Mouse (Mus musculus): ENCODE measurements around the gene A730071L15Rik. TPM values are rescaled to one million over a fixed set of nuclear protein-coding genes. Genes with fewer than 3 reads are reported as not detected.
A peak's percentile ranks its signal among the peaks of the same experiment; 100 is the strongest.

Gene A730071L15Rik
- polyA plus RNA-seq (2012; rRNA removed), result 0.09 and 0.10 TPM in 2 replicates

GRCm38 (mm10) chr11:6199410-6200086 lies at the start of gene A730071L15Rik:
Gene A730071L15Rik, plus strand, starts transcription at chr11:6200029.
- Histone ChIP-seq H3K27ac (ENCODE audit: control insufficient read depth, insufficient read depth, low read length) (peak within 1 kb of the TSS; percentile 76), H3K27me3 (ENCODE audit: control insufficient read depth, insufficient read depth, low read length) (no peaks in the 10 kb centered on the region), H3K36me3 (ENCODE audit: control insufficient read depth, insufficient read depth, low read length) (no peaks in the 10 kb centered on the region), H3K4me3 (ENCODE audit: control insufficient read depth, insufficient read depth, low read length) (peak within 1 kb of the TSS; percentile 61), H3K4me1 (replicated peaks; ENCODE audit: control insufficient read depth, insufficient read depth, low read length) (peaks cover 15% of the 10 kb centered on the region)
- WGBS, result 1% methylated on average over 35 of the region's 35 CpGs
- DNase-seq, result peak; percentile 30
- no peak for TF ChIP-seq POLR2A (IDR thresholded peaks at IDR 0.05; ENCODE audit: control insufficient read depth, extremely low read depth, insufficient read depth, low read length, poor library complexity)
- 0 out of 2 replicates have a peak, but pooled peaks have one; percentile 7 for TF ChIP-seq CTCF (IDR thresholded peaks at IDR 0.05; ENCODE audit: borderline replicate concordance, control insufficient read depth, extremely low read depth, insufficient read depth, low read length, poor library complexity)

GRCm38 (mm10) chr11:6152864-6153263 lies 47.0 kb upstream of the A730071L15Rik start:
- Histone ChIP-seq H3K4me1 (replicated peaks; ENCODE audit: control insufficient read depth, insufficient read depth, low read length) (peaks cover 29% of the 10 kb centered on the region), H3K27ac (ENCODE audit: control insufficient read depth, insufficient read depth, low read length) (peak overlapping the region; percentile 79), H3K27me3 (ENCODE audit: control insufficient read depth, insufficient read depth, low read length) (no peaks in the 10 kb centered on the region)

GRCm38 (mm10) chr11:6154211-6154701 lies 45.6 kb upstream of the A730071L15Rik start:
- H3K36me3 ChIP-seq (ENCODE audit: control insufficient read depth, insufficient read depth, low read length), result peaks cover 8% of the 10 kb centered on the region
- peak; percentile 62 for DNase-seq
- no peaks in the 10 kb centered on the region for H3K27me3 ChIP-seq (ENCODE audit: control insufficient read depth, insufficient read depth, low read length)
- no peak for TF ChIP-seq POLR2A (IDR thresholded peaks at IDR 0.05; ENCODE audit: control insufficient read depth, extremely low read depth, insufficient read depth, low read length, poor library complexity)
- no peak for TF ChIP-seq CTCF (IDR thresholded peaks at IDR 0.05; ENCODE audit: borderline replicate concordance, control insufficient read depth, extremely low read depth, insufficient read depth, low read length, poor library complexity)
- no peak overlapping the region for H3K4me3 ChIP-seq (ENCODE audit: control insufficient read depth, insufficient read depth, low read length)
- peak overlapping the region; percentile 90 for H3K27ac ChIP-seq (ENCODE audit: control insufficient read depth, insufficient read depth, low read length)
- 1% methylated on average over 3 of the region's 3 CpGs for WGBS
- H3K4me1 ChIP-seq (replicated peaks; ENCODE audit: control insufficient read depth, insufficient read depth, low read length), result peaks cover 31% of the 10 kb centered on the region

More at GRCm38 (mm10) chr11:6152864-6153263, 47.0 kb upstream of the A730071L15Rik start:
- Histone ChIP-seq H3K4me3 (ENCODE audit: control insufficient read depth, insufficient read depth, low read length) (no peak overlapping the region), H3K36me3 (ENCODE audit: control insufficient read depth, insufficient read depth, low read length) (peaks cover 11% of the 10 kb centered on the region)
- TF ChIP-seq CTCF (IDR thresholded peaks at IDR 0.05; ENCODE audit: borderline replicate concordance, control insufficient read depth, extremely low read depth, insufficient read depth, low read length, poor library complexity), result no peak
- TF ChIP-seq POLR2A (IDR thresholded peaks at IDR 0.05; ENCODE audit: control insufficient read depth, extremely low read depth, insufficient read depth, low read length, poor library complexity), result no peak
- 17% methylated on average over 4 of the region's 4 CpGs for WGBS
- DNase-seq, result peak; percentile 19

- TF ChIP-seq POLR2A (IDR thresholded peaks at IDR 0.05; ENCODE audit: control insufficient read depth, extremely low read depth, insufficient read depth, low read length, poor library complexity), result no peak
- no peak for TF ChIP-seq CTCF (IDR thresholded peaks at IDR 0.05; ENCODE audit: borderline replicate concordance, control insufficient read depth, extremely low read depth, insufficient read depth, low read length, poor library complexity)
- H3K36me3 ChIP-seq (ENCODE audit: control insufficient read depth, insufficient read depth, low read length), result no peaks in the 10 kb centered on the region
- WGBS, result 89% methylated on average over 5 of the region's 5 CpGs
- no peak overlapping the region for H3K4me3 ChIP-seq (ENCODE audit: control insufficient read depth, insufficient read depth, low read length)
- DNase-seq, result no peak
- no peak overlapping the region for H3K27ac ChIP-seq (ENCODE audit: control insufficient read depth, insufficient read depth, low read length)
- H3K4me1 ChIP-seq (replicated peaks; ENCODE audit: control insufficient read depth, insufficient read depth, low read length), result peaks cover 31% of the 10 kb centered on the region
- no peaks in the 10 kb centered on the region for H3K27me3 ChIP-seq (ENCODE audit: control insufficient read depth, insufficient read depth, low read length)
These were observed 43.2 kb upstream of the A730071L15Rik start for GRCm38 (mm10) chr11:6156651-6157050.

- H3K36me3 ChIP-seq (ENCODE audit: control insufficient read depth, insufficient read depth, low read length), result no peaks in the 10 kb centered on the region
- H3K27me3 ChIP-seq (ENCODE audit: control insufficient read depth, insufficient read depth, low read length), result no peaks in the 10 kb centered on the region
- 94% methylated on average over 5 of the region's 5 CpGs for WGBS
- H3K27ac ChIP-seq (ENCODE audit: control insufficient read depth, insufficient read depth, low read length), result no peak overlapping the region
- no peak for TF ChIP-seq CTCF (IDR thresholded peaks at IDR 0.05; ENCODE audit: borderline replicate concordance, control insufficient read depth, extremely low read depth, insufficient read depth, low read length, poor library complexity)
- TF ChIP-seq POLR2A (IDR thresholded peaks at IDR 0.05; ENCODE audit: control insufficient read depth, extremely low read depth, insufficient read depth, low read length, poor library complexity), result no peak
- peaks cover 31% of the 10 kb centered on the region for H3K4me1 ChIP-seq (replicated peaks; ENCODE audit: control insufficient read depth, insufficient read depth, low read length)
- DNase-seq, result no peak
- no peak overlapping the region for H3K4me3 ChIP-seq (ENCODE audit: control insufficient read depth, insufficient read depth, low read length)
These were observed 42.7 kb upstream of the A730071L15Rik start for GRCm38 (mm10) chr11:6157119-6157518.

GRCm38 (mm10) chr11:6158515-6158914 lies 41.3 kb upstream of the A730071L15Rik start:
- WGBS, result 95% methylated on average over 1 of the region's 1 CpGs
- Histone ChIP-seq H3K27me3 (ENCODE audit: control insufficient read depth, insufficient read depth, low read length) (no peaks in the 10 kb centered on the region), H3K27ac (ENCODE audit: control insufficient read depth, insufficient read depth, low read length) (no peak overlapping the region), H3K4me1 (replicated peaks; ENCODE audit: control insufficient read depth, insufficient read depth, low read length) (peaks cover 23% of the 10 kb centered on the region), H3K4me3 (ENCODE audit: control insufficient read depth, insufficient read depth, low read length) (no peak overlapping the region), H3K36me3 (ENCODE audit: control insufficient read depth, insufficient read depth, low read length) (no peaks in the 10 kb centered on the region)
- TF ChIP-seq CTCF (IDR thresholded peaks at IDR 0.05; ENCODE audit: borderline replicate concordance, control insufficient read depth, extremely low read depth, insufficient read depth, low read length, poor library complexity) (no peak), POLR2A (IDR thresholded peaks at IDR 0.05; ENCODE audit: control insufficient read depth, extremely low read depth, insufficient read depth, low read length, poor library complexity) (no peak)
- no peak for DNase-seq
